Mouse (Mus musculus) olfactory bulb, adult 2 months (tissue): ENCODE results near the gene Cebpg. TPM values are rescaled to one million over a fixed set of nuclear protein-coding genes. Genes with fewer than 3 reads are reported as not detected.

Source experiments
- H3K27ac ChIP-seq: fragments of 200-500 bp; 2 replicates; pipeline ENCODE4 v1.5.1; 2012; ENCODE audit warnings: low read depth, low read length; ENCODE audit not compliant: insufficient read depth
- H3K4me1 ChIP-seq: fragments of 200-500 bp; 2 replicates; pipeline ENCODE4 v1.6.1; 2012; ENCODE audit warnings: low read length; ENCODE audit not compliant: control insufficient read depth, insufficient read depth
- H3K4me3 ChIP-seq: fragments of 200-500 bp; 2 replicates; pipeline ENCODE4 v1.5.1; 2012; ENCODE audit warnings: mild to moderate bottlenecking, low read depth, low read length, moderate library complexity; ENCODE audit not compliant: insufficient read depth
- CTCF ChIP-seq: fragments of 200-500 bp; IDR thresholded peaks from 2 replicates; pipeline ENCODE4 v1.5.1; 2012; ENCODE audit warnings: low read depth, mild to moderate bottlenecking, low read length, moderate library complexity; ENCODE audit not compliant: insufficient read depth
- POLR2A ChIP-seq: fragments of 200-500 bp; IDR thresholded peaks from 2 replicates; pipeline ENCODE4 v1.6.1; 2012; ENCODE audit warnings: mild to moderate bottlenecking, low read depth, low read length, moderate library complexity; ENCODE audit not compliant: insufficient read depth
- WGBS: fragments of 180-500 bp; shearing (Covaris S2); methylation state at CpG from one replicate; pipeline ENCODE4 v1.1.7; 2018; 5-methylcytosine and 5-hydroxymethylcytosine counted together
- polyA plus RNA-seq: library from polyadenylated mRNA; stranded (reverse); fragments of >200 nt; gene quantifications from 2 replicates; pipeline ENCODE4 v1.2.4, GENCODE M21; 2012; ENCODE audit warnings: low replicate concordance; ENCODE audit not compliant: missing spikeins, insufficient read depth, insufficient read length

Cebpg gene
- not detected in 2 replicates for polyA plus RNA-seq

DNA sequence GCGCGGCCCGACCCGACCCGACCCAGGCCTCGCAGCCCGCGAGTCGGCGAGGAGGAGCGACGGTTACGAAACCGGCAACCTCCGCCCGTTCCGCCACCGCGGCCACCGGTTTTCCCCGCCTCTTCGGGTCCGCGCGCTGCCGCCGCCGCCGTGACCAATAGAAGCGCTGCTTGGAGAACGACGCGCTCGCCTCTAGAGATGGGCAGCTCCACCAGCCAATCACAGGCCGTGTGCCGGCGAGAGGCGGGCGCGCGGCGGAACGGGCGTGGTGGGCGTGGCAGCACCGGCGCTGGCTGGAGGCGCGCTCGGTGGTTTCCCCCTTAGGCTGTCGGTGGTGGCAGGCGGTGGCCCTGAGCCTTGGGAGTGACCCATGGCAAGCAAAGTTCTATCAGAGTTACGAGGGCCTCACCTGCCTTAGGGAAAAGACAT, at the start of gene Cebpg:
TSS of gene Cebpg (minus strand) at position 138 of the 429 bp plus-strand sequence.
- 0% methylated on average over 53 of the region's 53 CpGs for WGBS
- TF ChIP-seq POLR2A (peak; percentile 74; the same call in 1 of the 2 replicates), CTCF (no peak)
- Histone ChIP-seq H3K27ac (peak within 1 kb of the TSS; percentile 48; the same call in 1 of the 2 replicates), H3K4me1 (peaks cover 2% of the 10 kb centered on the region), H3K4me3 (peak within 1 kb of the TSS; percentile 87)

DNA sequence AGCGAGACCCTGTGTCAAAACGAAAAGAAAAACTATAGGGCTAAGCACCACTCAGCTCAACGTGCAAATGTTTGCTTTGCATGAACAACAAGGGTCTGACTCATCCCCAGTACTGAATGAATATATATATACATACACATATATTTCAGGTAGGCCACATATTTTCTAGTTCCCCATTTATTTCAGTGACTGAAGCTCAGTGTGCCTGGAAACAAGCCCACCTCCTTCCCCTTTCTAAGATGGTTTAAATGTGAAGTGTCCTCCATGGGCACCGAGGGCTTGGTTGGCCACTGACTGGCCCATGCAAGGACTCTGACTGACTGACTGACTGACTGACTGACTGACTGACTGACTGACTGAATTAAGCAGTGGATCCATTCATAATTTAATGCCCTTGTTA, 43.2 kb upstream of the Cebpg start:
- Histone ChIP-seq H3K4me3 (no peak overlapping the region), H3K4me1 (no peaks in the 10 kb centered on the region), H3K27ac (no peak overlapping the region)
- no peak for TF ChIP-seq POLR2A
- TF ChIP-seq CTCF = no peak
- WGBS = 84% methylated on average over 4 of the region's 4 CpGs

DNA sequence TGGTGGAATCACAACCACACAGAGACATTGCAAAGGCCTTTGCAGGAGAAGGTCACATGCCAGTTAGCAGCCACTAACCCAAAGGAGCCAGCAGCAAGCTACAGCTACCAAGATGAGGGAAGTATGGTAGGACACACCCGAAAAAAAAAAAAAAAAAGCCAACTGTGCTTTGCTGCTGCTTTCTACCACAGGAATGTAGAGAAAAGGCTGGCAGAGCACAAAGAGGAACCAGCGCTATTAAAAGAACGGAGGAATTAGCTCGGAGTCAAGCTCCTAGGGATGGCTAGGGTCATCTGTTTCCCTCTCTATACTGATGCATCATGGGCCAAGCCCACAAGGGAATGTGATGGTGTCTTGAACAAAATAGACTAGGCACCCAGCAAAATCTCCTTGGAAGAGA, 42.4 kb upstream of the Cebpg start:
- WGBS = 88% methylated on average over 4 of the region's 4 CpGs
- H3K4me1 ChIP-seq = no peaks in the 10 kb centered on the region
- TF ChIP-seq CTCF = no peak
- no peak for TF ChIP-seq POLR2A
- H3K4me3 ChIP-seq = no peak overlapping the region
- no peak overlapping the region for H3K27ac ChIP-seq

DNA sequence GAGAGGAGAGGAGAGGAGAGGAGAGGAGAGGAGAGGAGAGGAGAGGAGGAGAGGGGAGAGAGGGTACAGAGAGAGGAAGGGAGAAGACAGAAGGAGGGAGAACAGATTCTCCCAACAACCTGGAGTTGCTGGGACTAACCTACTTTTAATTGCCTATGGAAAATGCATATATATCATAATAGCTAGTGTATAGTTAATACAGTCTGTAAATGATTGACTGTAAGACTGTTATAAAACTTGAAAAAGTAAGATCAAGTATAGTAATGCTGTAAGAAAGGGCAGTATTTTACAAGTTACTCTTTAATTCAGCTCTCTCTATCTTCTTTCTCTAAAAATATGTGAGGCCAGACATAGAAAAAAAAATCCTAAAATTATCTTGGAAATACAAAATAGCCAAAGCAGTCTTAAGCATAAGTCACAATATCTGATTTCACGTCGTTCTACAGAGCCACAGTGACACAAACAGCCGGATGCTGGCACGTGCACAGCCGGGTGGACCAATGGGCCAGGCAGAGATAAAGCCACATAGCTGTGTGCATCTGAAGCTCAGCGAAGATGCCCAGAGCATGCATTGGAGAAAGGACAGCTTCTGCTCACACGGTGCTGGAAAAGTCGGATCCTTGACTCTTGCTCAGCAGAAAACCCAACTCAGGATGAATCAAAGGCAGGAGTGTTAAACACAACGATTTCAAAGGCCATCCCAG, 38.8 kb upstream of the Cebpg start:
- Histone ChIP-seq H3K4me3 (no peak overlapping the region), H3K27ac (no peak overlapping the region), H3K4me1 (peaks cover 3% of the 10 kb centered on the region)
- TF ChIP-seq CTCF = no peak
- TF ChIP-seq POLR2A = no peak
- 88% methylated on average over 9 of the region's 9 CpGs for WGBS

DNA sequence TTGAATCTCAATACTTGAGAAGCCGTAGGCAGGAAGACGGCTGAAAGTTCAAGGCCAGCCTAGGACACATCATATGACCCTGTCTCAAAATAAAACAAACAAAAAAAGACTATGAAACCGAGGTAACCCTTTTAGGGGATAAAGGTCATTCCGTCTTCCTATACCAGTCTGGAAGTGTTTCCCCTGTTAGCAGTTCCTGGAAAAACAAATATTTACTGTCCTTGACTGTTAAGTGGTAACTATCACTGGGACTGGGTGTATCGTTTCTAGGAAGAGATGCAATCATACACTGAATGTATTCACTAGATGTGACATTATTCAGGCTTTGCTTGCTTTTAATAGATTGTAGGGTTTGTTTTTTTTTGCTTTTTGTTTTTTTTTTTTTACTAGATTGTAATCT, 34.2 kb upstream of the Cebpg start:
- TF ChIP-seq POLR2A (no peak), CTCF (no peak)
- H3K27ac ChIP-seq = no peak overlapping the region
- WGBS = 90% methylated on average over 5 of the region's 5 CpGs
- H3K4me1 ChIP-seq = peaks cover 8% of the 10 kb centered on the region
- H3K4me3 ChIP-seq = no peak overlapping the region

DNA sequence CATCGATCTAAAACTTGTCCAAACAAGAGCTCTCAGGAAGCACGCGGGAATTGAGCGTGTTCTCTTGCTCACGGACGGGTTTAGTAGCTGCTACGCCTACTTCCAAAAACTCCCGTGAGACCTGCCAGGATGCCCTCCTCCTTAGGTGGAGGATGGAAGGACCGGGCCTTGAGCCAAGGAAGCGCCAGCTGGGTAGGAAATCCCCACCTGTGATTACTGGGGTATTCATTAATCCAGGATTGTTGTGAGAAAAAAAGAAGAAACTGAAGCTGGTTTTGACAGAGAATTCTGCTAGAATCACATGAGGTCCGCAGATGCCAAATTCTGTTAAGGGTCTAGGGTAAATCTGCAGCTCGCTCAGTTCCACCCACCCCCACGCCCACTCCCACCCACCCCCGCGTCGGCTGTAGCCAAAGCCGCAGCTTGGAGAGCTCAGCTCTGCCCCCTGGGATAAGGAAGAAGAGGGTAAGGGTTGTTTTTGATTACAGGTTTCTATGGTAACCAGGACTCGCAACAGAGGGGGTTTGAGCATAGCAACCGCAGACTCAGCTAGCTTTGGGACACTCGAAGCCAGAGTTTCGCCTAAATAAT, 30.0 kb upstream of the Cebpg start:
- TF ChIP-seq CTCF (no peak), POLR2A (no peak)
- Histone ChIP-seq H3K27ac (no peak overlapping the region), H3K4me1 (peaks cover 5% of the 10 kb centered on the region; the same call in 1 of the 2 replicates), H3K4me3 (peak overlapping the region; percentile 20; the same call in 1 of the 2 replicates)
- under 1% methylated on average over 21 of the region's 21 CpGs for WGBS

DNA sequence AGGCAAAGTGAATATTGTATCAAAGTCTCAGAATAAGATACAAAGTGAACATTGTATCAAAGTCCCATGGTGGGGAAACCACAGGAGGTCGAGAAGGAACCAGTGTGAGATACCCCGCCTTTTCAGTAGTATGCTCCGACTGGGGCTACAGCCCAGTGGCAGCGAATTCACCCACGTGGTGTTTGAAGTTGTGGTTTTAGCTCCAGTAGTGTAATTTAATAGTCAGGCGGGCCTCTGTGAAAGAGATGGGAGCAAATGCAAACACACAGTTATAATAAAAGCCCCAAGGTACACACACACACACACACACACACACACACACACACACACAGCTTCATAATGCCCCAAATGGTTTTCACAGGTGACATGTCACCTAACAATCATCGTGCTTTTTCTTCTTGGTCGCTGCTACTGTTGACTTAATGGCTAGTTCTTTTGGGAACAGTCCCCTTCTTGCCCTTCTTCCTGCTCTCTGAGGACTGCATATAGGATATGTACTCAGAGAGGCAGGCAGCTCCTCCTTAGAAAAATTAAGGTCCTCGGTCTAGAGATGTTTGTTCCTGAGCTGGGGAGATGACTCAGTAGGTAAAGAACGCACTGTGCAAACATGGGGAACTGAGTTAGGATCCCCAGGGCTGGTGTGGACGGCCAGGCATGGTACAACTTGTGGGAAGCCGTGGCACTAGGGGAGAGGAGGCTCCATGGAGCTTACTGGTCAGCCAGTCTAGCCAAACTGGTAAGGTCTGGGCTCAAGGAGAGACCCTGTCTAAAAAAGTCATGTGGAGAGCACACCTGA, 28.4 kb upstream of the Cebpg start:
- H3K4me3 ChIP-seq = no peak overlapping the region
- 79% methylated on average over 12 of the region's 12 CpGs for WGBS
- TF ChIP-seq CTCF (no peak), POLR2A (no peak)

DNA sequence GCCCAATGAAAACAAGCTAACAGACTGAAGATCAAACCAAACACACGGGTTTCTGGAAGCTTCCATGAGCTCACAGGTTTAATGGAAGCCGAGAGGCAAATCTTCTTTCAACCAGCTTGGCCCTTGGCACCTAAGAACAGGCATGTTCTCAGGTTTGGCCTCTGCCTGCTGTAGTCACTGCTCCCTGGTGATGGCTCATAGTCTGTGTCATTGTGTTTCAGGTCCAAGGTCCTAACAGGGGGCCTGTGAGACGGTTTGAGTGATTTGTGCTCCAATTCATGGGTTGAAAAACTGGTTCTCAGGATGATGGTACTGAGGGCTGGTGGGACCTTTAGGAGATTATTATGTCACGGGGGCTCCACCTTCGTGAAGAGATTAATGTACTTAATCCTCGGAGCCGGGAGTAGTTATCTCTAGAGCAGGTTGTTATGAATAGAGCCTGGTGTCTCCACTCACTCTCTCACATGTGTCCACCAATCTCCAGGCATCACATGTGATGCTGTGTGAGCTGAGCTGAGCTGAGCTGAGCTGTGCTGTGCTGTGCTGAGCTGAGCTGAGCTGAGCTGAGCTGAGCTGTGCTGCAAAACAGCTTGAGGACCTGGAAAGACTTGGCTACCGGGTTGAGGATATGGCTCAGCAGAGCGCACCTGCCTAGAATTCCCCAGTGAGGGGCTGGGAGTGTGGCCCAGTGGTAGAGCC, 25.2 kb upstream of the Cebpg start:
- Histone ChIP-seq H3K4me3 (no peak overlapping the region), H3K27ac (peak overlapping the region; percentile 57), H3K4me1 (peaks cover 8% of the 10 kb centered on the region)
- TF ChIP-seq POLR2A (no peak), CTCF (no peak)
- 92% methylated on average over 9 of the region's 9 CpGs for WGBS

More for the DNA sequence above, 28.4 kb upstream of the Cebpg start:
- H3K27ac ChIP-seq = no peak overlapping the region
- H3K4me1 ChIP-seq = peaks cover 10% of the 10 kb centered on the region
